Comparison of ENCODE assay signal across 26 mouse cellular contexts in genomic region chr12:118510989-118511388, GRCm38 (mm10).
A peak's percentile ranks its signal among the peaks of the same experiment; 100 is the strongest.
DNase-seq lines count a peak whose midpoint lies in the region; ATAC-seq lines count a peak whose summit lies in the region.
"Had no signal": no experiment of that assay in that cellular context is flagged by ENCODE, and none has a peak within 500 bp of the region (broad histone marks: within the 10 kb centered on the region; RNA-seq: fewer than 3 reads in every experiment).

No protein-coding gene starts in this region.

- no peak overlapping the region for H3K9ac ChIP-seq in neural tube, embryonic 11.5 days (ENCODE audit: low read length)
- no peak overlapping the region for H3K9ac ChIP-seq in neural tube, embryonic 15.5 days (replicated peaks)
- H3K9ac ChIP-seq: embryonic facial prominence, embryonic 12.5 days; forebrain, embryonic 13.5 days; forebrain, embryonic 15.5 days had no signal

- H3K4me1 ChIP-seq in neural tube, embryonic 11.5 days (ENCODE audit: control insufficient read depth, insufficient read depth, low read length), result peaks cover 7% of the 10 kb centered on the region
- H3K4me1 ChIP-seq in neural tube, embryonic 15.5 days, result peaks cover 7% of the 10 kb centered on the region; the same call in 1 of the 2 replicates
- peaks cover 59% of the 10 kb centered on the region for H3K4me1 ChIP-seq in limb, embryonic 10.5 days
- H3K4me1 ChIP-seq: embryonic facial prominence, embryonic 12.5 days; forebrain, embryonic 15.5 days had no signal

- H3K9me3 ChIP-seq in neural tube, embryonic 11.5 days (ENCODE audit: control insufficient read depth, low read length), result no peaks in the 10 kb centered on the region
- no peaks in the 10 kb centered on the region for H3K9me3 ChIP-seq in neural tube, embryonic 15.5 days (replicated peaks)
- H3K9me3 ChIP-seq in limb, embryonic 10.5 days (replicated peaks), result no peaks in the 10 kb centered on the region
- H3K9me3 ChIP-seq: embryonic facial prominence, embryonic 10.5 days; embryonic facial prominence, embryonic 12.5 days; forebrain, embryonic 13.5 days; forebrain, embryonic 15.5 days; G1E had no signal

- H3K27me3 ChIP-seq in neural tube, embryonic 11.5 days (ENCODE audit: control insufficient read depth, insufficient read depth, low read length), result peaks cover 18% of the 10 kb centered on the region
- peaks cover 41% of the 10 kb centered on the region for H3K27me3 ChIP-seq in neural tube, embryonic 15.5 days (replicated peaks)
- H3K27me3 ChIP-seq in limb, embryonic 10.5 days (ENCODE audit: low read depth, poor library complexity, severe bottlenecking), result 0 out of 2 replicates have a peak, but pooled peaks cover 4% of the 10 kb centered on the region
- H3K27me3 ChIP-seq: CH12.LX; embryonic facial prominence, embryonic 12.5 days; forebrain, embryonic 15.5 days; Patski had no signal

- peak; percentile 52 for DNase-seq in embryo, embryonic 10.5 days (ENCODE audit: low spot score)
- DNase-seq in embryo, embryonic 9.5 days (ENCODE audit: extremely low spot score), result no peak
- DNase-seq in neural tube, embryonic 11.5 days (ENCODE audit: low spot score), result no peak
- DNase-seq in limb, embryonic 10.5 days (ENCODE audit: low spot score), result no peak
- peak; percentile 53 for DNase-seq in mesoderm, embryonic 11.5 days (ENCODE audit: low read depth, low spot score)
- no peak for DNase-seq in right cerebral cortex, postnatal 25 days
- DNase-seq: adrenal gland, adult 8-10 months; adrenal gland, postnatal 14 days; adrenal gland, postnatal 36 days; B cell, adult 2 months; cerebellum, adult 11-12 months; cerebellum, adult 2 months; cerebellum, adult 9-10 months; cerebellum, postnatal 10 days; cerebellum, postnatal 25 days; embryo, embryonic 11 days had no signal

- H3K36me3 ChIP-seq in neural tube, embryonic 11.5 days (ENCODE audit: control insufficient read depth, insufficient read depth, low read length), result no peaks in the 10 kb centered on the region
- H3K36me3 ChIP-seq in neural tube, embryonic 15.5 days, result no peaks in the 10 kb centered on the region
- H3K36me3 ChIP-seq in limb, embryonic 10.5 days, result no peaks in the 10 kb centered on the region
- H3K36me3 ChIP-seq: embryonic facial prominence, embryonic 10.5 days; embryonic facial prominence, embryonic 12.5 days; forebrain, embryonic 15.5 days; G1E had no signal

- no peak overlapping the region for H3K4me2 ChIP-seq in neural tube, embryonic 11.5 days (ENCODE audit: low read depth)
- no peak overlapping the region for H3K4me2 ChIP-seq in neural tube, embryonic 15.5 days
- H3K4me2 ChIP-seq: embryonic facial prominence, embryonic 12.5 days; forebrain, embryonic 13.5 days; forebrain, embryonic 15.5 days had no signal

- H3K27ac ChIP-seq in neural tube, embryonic 11.5 days (ENCODE audit: low read depth, low read length), result no peak overlapping the region
- no peak overlapping the region for H3K27ac ChIP-seq in neural tube, embryonic 15.5 days (replicated peaks)
- peak overlapping the region; percentile 62; the same call in 1 of the 2 replicates for H3K27ac ChIP-seq in limb, embryonic 10.5 days
- H3K27ac ChIP-seq: embryonic facial prominence, embryonic 10.5 days; embryonic facial prominence, embryonic 12.5 days; forebrain, embryonic 13.5 days; forebrain, embryonic 15.5 days had no signal

- peak; percentile 63; the same call in 1 of the 2 replicates for ATAC-seq in neural tube, embryonic 11.5 days (ENCODE audit: insufficient read depth, low FRiP score, low TSS enrichment)
- ATAC-seq in neural tube, embryonic 15.5 days (ENCODE audit: low FRiP score), result no peak
- ATAC-seq: activated CD4-positive, CD25-positive, alpha-beta regulatory T cell, adult 4 months; CD4-positive, CD25-positive, alpha-beta regulatory T cell, adult 4 months; forebrain, embryonic 13.5 days; forebrain, embryonic 15.5 days; Patski had no signal

- H3K4me3 ChIP-seq in neural tube, embryonic 11.5 days (ENCODE audit: low read depth, low read length), result no peak overlapping the region
- H3K4me3 ChIP-seq in neural tube, embryonic 15.5 days (replicated peaks), result no peak overlapping the region
- no peak overlapping the region for H3K4me3 ChIP-seq in limb, embryonic 10.5 days
- H3K4me3 ChIP-seq: embryonic facial prominence, embryonic 10.5 days; embryonic facial prominence, embryonic 12.5 days; forebrain, embryonic 13.5 days; forebrain, embryonic 15.5 days had no signal

- 15% methylated on average over 4 of the region's 4 CpGs for WGBS in neural tube, embryonic 11.5 days
- WGBS in neural tube, embryonic 15.5 days, result 2% methylated on average over 4 of the region's 4 CpGs
- 29% methylated on average over 4 of the region's 4 CpGs for WGBS in limb, embryonic 10.5 days

Comparison
In these comparisons a context has a peak if more than half of its experiments do, and no peak if none do; other contexts are left out.
1. DNase-seq: peak in embryo, embryonic 10.5 days (single experiment) and mesoderm, embryonic 11.5 days (single experiment); none in embryo, embryonic 9.5 days (single experiment), neural tube, embryonic 11.5 days (single experiment), limb, embryonic 10.5 days (single experiment) and right cerebral cortex, postnatal 25 days (single experiment).